Mouse (Mus musculus) bone marrow macrophage, adult 2 months (primary cell): ENCODE data around the gene Scpep1. TPM values are rescaled to one million over a fixed set of nuclear protein-coding genes. Genes with fewer than 3 reads are reported as not detected.

Experiments used
- H3K27ac ChIP-seq: 2 replicates; pipeline ENCODE4 v1.5.1; 2012; ENCODE audit warnings: low read depth, low read length; ENCODE audit not compliant: insufficient read depth
- H3K4me1 ChIP-seq: 2 replicates; pipeline ENCODE4 v1.6.1; 2012; ENCODE audit warnings: low read length; ENCODE audit not compliant: control insufficient read depth, insufficient read depth
- H3K4me3 ChIP-seq: 2 replicates; pipeline ENCODE4 v1.5.1; 2012; ENCODE audit warnings: mild to moderate bottlenecking, low read length, moderate library complexity; ENCODE audit not compliant: insufficient read depth
- CTCF ChIP-seq: IDR thresholded peaks from 2 replicates; pipeline ENCODE4 v1.5.1; 2012; ENCODE audit warnings: low read depth, mild to moderate bottlenecking, low read length, moderate library complexity
- POLR2A ChIP-seq: IDR thresholded peaks from 2 replicates; pipeline ENCODE4 v1.6.1; 2012; ENCODE audit warnings: mild to moderate bottlenecking, low read depth, low read length, borderline replicate concordance
- polyA plus RNA-seq: library from polyadenylated mRNA; stranded (reverse); fragments of >200 nt; gene quantifications from 2 replicates; pipeline ENCODE4 v1.2.4, GENCODE M21; 2012; ENCODE audit not compliant: missing spikeins, insufficient read depth, insufficient read length

Scpep1 gene
- polyA plus RNA-seq, 1 experiment = 279 TPM

- Histone ChIP-seq H3K4me3 (no peak overlapping the region), H3K4me1 (peaks cover 12% of the 10 kb centered on the region), H3K27ac (no peak overlapping the region)
- TF ChIP-seq CTCF = no peak
- no peak for TF ChIP-seq POLR2A
Observed at GRCm38 (mm10) chr11:88977188-88977587, 21.9 kb upstream of the Scpep1 start.

GRCm38 (mm10) chr11:88976320-88976719 lies 21.1 kb upstream of the Scpep1 start:
- Histone ChIP-seq H3K27ac (no peak overlapping the region), H3K4me3 (no peak overlapping the region), H3K4me1 (peaks cover 12% of the 10 kb centered on the region)
- peak; percentile 43 for TF ChIP-seq CTCF
- no peak for TF ChIP-seq POLR2A

GRCm38 (mm10) chr11:88973776-88974701 lies 18.8 kb upstream of the Scpep1 start:
- Histone ChIP-seq H3K4me1 (peaks cover 9% of the 10 kb centered on the region), H3K27ac (peak overlapping the region; percentile 68), H3K4me3 (peak overlapping the region; percentile 98)
- TF ChIP-seq POLR2A (no peak), CTCF (peak; percentile 32; the same call in 1 of the 2 replicates)

GRCm38 (mm10) chr11:88970202-88970732 lies 15.0 kb upstream of the Scpep1 start, which contains the start of gene Coil:
Coil (plus strand) TSS chr11:88970252.
- Histone ChIP-seq H3K4me3 (no peak within 1 kb of the TSS), H3K4me1 (peaks cover 9% of the 10 kb centered on the region), H3K27ac (no peak within 1 kb of the TSS)
- peak; percentile 35; the same call in 1 of the 2 replicates for TF ChIP-seq CTCF
- 0 out of 2 replicates have a peak, but pooled peaks have one; percentile 20 for TF ChIP-seq POLR2A

GRCm38 (mm10) chr11:88966881-88967361 lies 11.7 kb upstream of the Scpep1 start, which contains the start of gene Elobl:
Elobl (minus strand) TSS chr11:88966931.
- no peak within 1 kb of the TSS for H3K4me3 ChIP-seq
- no peaks in the 10 kb centered on the region for H3K4me1 ChIP-seq
- no peak within 1 kb of the TSS for H3K27ac ChIP-seq
- TF ChIP-seq POLR2A (no peak), CTCF (no peak)

GRCm38 (mm10) chr11:88958851-88959250 lies 3.6 kb upstream of the Scpep1 start:
- TF ChIP-seq CTCF = no peak
- no peak for TF ChIP-seq POLR2A
- H3K4me3 ChIP-seq = no peak overlapping the region
- peak overlapping the region; percentile 58 for H3K27ac ChIP-seq
- H3K4me1 ChIP-seq = peaks cover 10% of the 10 kb centered on the region

GRCm38 (mm10) chr11:88954803-88955202 lies 462 bp downstream of the Scpep1 start:
- Histone ChIP-seq H3K27ac (peak overlapping the region; percentile 96), H3K4me1 (peaks cover 40% of the 10 kb centered on the region), H3K4me3 (peak overlapping the region; percentile 83)
- TF ChIP-seq POLR2A = no peak

GRCm38 (mm10) chr11:88953582-88953981 lies 1.7 kb downstream of the Scpep1 start:
- Histone ChIP-seq H3K4me3 (peak overlapping the region; percentile 83), H3K4me1 (peaks cover 46% of the 10 kb centered on the region), H3K27ac (no peak overlapping the region)
- TF ChIP-seq CTCF = no peak
- TF ChIP-seq POLR2A = no peak

GRCm38 (mm10) chr11:88952117-88952516 lies 3.1 kb downstream of the Scpep1 start:
- TF ChIP-seq POLR2A (no peak), CTCF (no peak)
- H3K4me3 ChIP-seq = no peak overlapping the region
- H3K4me1 ChIP-seq = peaks cover 44% of the 10 kb centered on the region
- H3K27ac ChIP-seq = no peak overlapping the region

GRCm38 (mm10) chr11:88951576-88951975 lies 3.7 kb downstream of the Scpep1 start:
- H3K27ac ChIP-seq = no peak overlapping the region

More at GRCm38 (mm10) chr11:88951576-88951975, 3.7 kb downstream of the Scpep1 start:
- Histone ChIP-seq H3K4me1 (peaks cover 48% of the 10 kb centered on the region), H3K4me3 (no peak overlapping the region)
- TF ChIP-seq POLR2A = no peak
- TF ChIP-seq CTCF = no peak
